Mouse (Mus musculus) heart, postnatal 0 days (tissue): ENCODE measurements around the gene Ablim2. TPM values are rescaled to one million over a fixed set of nuclear protein-coding genes. Genes with fewer than 3 reads are reported as not detected.

ENCODE experiments used
- ATAC-seq: fragments of 200-750 bp; cut with Nextera tagmentation; 2 replicates; pipeline ENCODE4 v1.8.0; 2017; ENCODE audit warnings: low read depth, moderate number of reproducible peaks, moderate library complexity; ENCODE audit not compliant: insufficient read depth
- DNase-seq: peaks from one replicate; pipeline ENCODE4 v3.0.0-alpha.2; 2016; ENCODE audit warnings: low spot score
- H3K27ac ChIP-seq: fragments of 300-500 bp; sonication (generic); 2 replicates; pipeline ENCODE4 v1.5.1; 2014; ENCODE audit warnings: low read depth, mild to moderate bottlenecking
- H3K27me3 ChIP-seq: fragments of 300-500 bp; sonication (generic); 2 replicates; pipeline ENCODE4 v1.6.1; 2014; ENCODE audit warnings: low read length, mixed read lengths; ENCODE audit not compliant: control insufficient read depth, insufficient read depth
- H3K36me3 ChIP-seq: fragments of 300-500 bp; sonication (generic); replicated peaks from 2 replicates; pipeline ENCODE4 v1.6.1; 2014; ENCODE audit warnings: low read length, mixed read lengths; ENCODE audit not compliant: control insufficient read depth, insufficient read depth
- H3K4me1 ChIP-seq: fragments of 300-500 bp; sonication (generic); 2 replicates; pipeline ENCODE4 v1.6.1; 2014; ENCODE audit warnings: antibody characterized with exemption; ENCODE audit not compliant: control insufficient read depth, insufficient read depth
- H3K4me2 ChIP-seq: fragments of 300-500 bp; sonication (generic); 2 replicates; pipeline ENCODE4 v1.6.1; 2014; ENCODE audit warnings: low read depth, mild to moderate bottlenecking, low read length, moderate library complexity
- H3K4me3 ChIP-seq: fragments of 300-500 bp; sonication (generic); 2 replicates; pipeline ENCODE4 v1.5.1; 2014; ENCODE audit warnings: low read depth, low read length
- H3K9ac ChIP-seq: fragments of 300-500 bp; sonication (generic); replicated peaks from 2 replicates; pipeline ENCODE4 v1.6.1; 2014; ENCODE audit warnings: low read depth, low read length, mixed read lengths
- H3K9me3 ChIP-seq: fragments of 300-500 bp; sonication (generic); replicated peaks from 2 replicates; pipeline ENCODE4 v1.6.1; 2016; ENCODE audit warnings: low read length; ENCODE audit not compliant: control insufficient read depth
- CTCF ChIP-seq: IDR thresholded peaks from 2 replicates; pipeline ENCODE4 v1.5.1; 2016; ENCODE audit warnings: antibody characterized with exemption, control low read depth, low read depth
- EP300 ChIP-seq: IDR thresholded peaks from 2 replicates; pipeline ENCODE4 v1.6.1; 2016; ENCODE audit warnings: antibody characterized with exemption, low read depth
- whole genome bisulfite sequencing: fragments of 180-500 bp; shearing (Covaris S2); extraction: QIAGEN DNeasy Blood & Tissue Kit; methylation state at CpG from one replicate; pipeline ENCODE4 v1.1.7; 2014; 5-methylcytosine and 5-hydroxymethylcytosine counted together
- polyA plus RNA-seq: library from polyadenylated mRNA; unstranded; fragments of >200 nt; fragmentation: Nextera tagmentation; extraction: Ambion mirVana; gene quantifications from 2 replicates; pipeline ENCODE4 v1.2.1, GENCODE M21; 2015
- total RNA-seq: library from RNA; depleted of rRNA; stranded (reverse); fragments of >200 nt; gene quantifications from 2 replicates; pipeline ENCODE4 v1.2.3, GENCODE M21; 2014; ENCODE audit warnings: low replicate concordance

The Ablim2 gene
- total and polyA plus RNA-seq, 2 experiments from 2014 or later, result 8.8 to 22.1 TPM

GRCm38 (mm10) chr5:35770891-35771663 is 13.4 kb downstream of the Ablim2 start:
- ATAC-seq (peak; percentile 64), DNase-seq (peak; percentile 77)
- no peaks in the 10 kb centered on the region for H3K36me3 ChIP-seq
- no peaks in the 10 kb centered on the region for H3K27me3 ChIP-seq
- peak overlapping the region; percentile 33; the same call in 1 of the 2 replicates for H3K4me2 ChIP-seq
- H3K4me3 ChIP-seq, result no peak overlapping the region
- 18% methylated on average over 14 of the region's 14 CpGs for WGBS
- H3K4me1 ChIP-seq, result peaks cover 61% of the 10 kb centered on the region
- H3K9ac ChIP-seq, result no peak overlapping the region
- peak overlapping the region; percentile 73 for H3K27ac ChIP-seq
- no peaks in the 10 kb centered on the region for H3K9me3 ChIP-seq
- TF ChIP-seq EP300 (no peak), CTCF (no peak)

- no peak overlapping the region for H3K4me2 ChIP-seq
- DNase-seq, result no peak
- no peak overlapping the region for H3K9ac ChIP-seq
- no peaks in the 10 kb centered on the region for H3K27me3 ChIP-seq
- peaks cover 40% of the 10 kb centered on the region for H3K4me1 ChIP-seq
- H3K36me3 ChIP-seq, result no peaks in the 10 kb centered on the region
- H3K9me3 ChIP-seq, result no peaks in the 10 kb centered on the region
- peak overlapping the region; percentile 32; the same call in 1 of the 2 replicates for H3K27ac ChIP-seq
- 63% methylated on average over 13 of the region's 13 CpGs for WGBS
- no peak; the same call in 1 of the 2 replicates for ATAC-seq
- H3K4me3 ChIP-seq, result no peak overlapping the region
- TF ChIP-seq EP300 (no peak), CTCF (no peak)
Observed at GRCm38 (mm10) chr5:35773274-35774136, 15.8 kb downstream of the Ablim2 start.

- Histone ChIP-seq H3K4me3 (no peak overlapping the region), H3K4me1 (peaks cover 35% of the 10 kb centered on the region), H3K27ac (no peak overlapping the region), H3K4me2 (no peak overlapping the region), H3K9ac (no peak overlapping the region), H3K36me3 (no peaks in the 10 kb centered on the region), H3K9me3 (no peaks in the 10 kb centered on the region), H3K27me3 (no peaks in the 10 kb centered on the region)
- ATAC-seq, result no peak
- WGBS, result 70% methylated on average over 6 of the region's 6 CpGs
- TF ChIP-seq CTCF (no peak), EP300 (no peak)
- no peak for DNase-seq
Observed at GRCm38 (mm10) chr5:35774137-35774424, 16.4 kb downstream of the Ablim2 start.

- TF ChIP-seq CTCF (no peak), EP300 (no peak)
- H3K9me3 ChIP-seq, result no peaks in the 10 kb centered on the region
- H3K4me3 ChIP-seq, result no peak overlapping the region
- H3K27me3 ChIP-seq, result no peaks in the 10 kb centered on the region
- no peak for ATAC-seq
- H3K36me3 ChIP-seq, result no peaks in the 10 kb centered on the region
- H3K9ac ChIP-seq, result no peak overlapping the region
- 71% methylated on average over 3 of the region's 3 CpGs for WGBS
- no peak overlapping the region for H3K4me2 ChIP-seq
- H3K4me1 ChIP-seq, result 0 out of 2 replicates have a peak, but pooled peaks cover 3% of the 10 kb centered on the region
- no peak for DNase-seq
- H3K27ac ChIP-seq, result no peak overlapping the region
Observed at GRCm38 (mm10) chr5:35781116-35781515, 23.4 kb downstream of the Ablim2 start.

- no peak for ATAC-seq
- DNase-seq, result no peak
- no peak overlapping the region for H3K4me2 ChIP-seq
- no peaks in the 10 kb centered on the region for H3K27me3 ChIP-seq
- H3K36me3 ChIP-seq, result no peaks in the 10 kb centered on the region
- no peak overlapping the region for H3K4me3 ChIP-seq
- 0 out of 2 replicates have a peak, but pooled peaks cover 3% of the 10 kb centered on the region for H3K4me1 ChIP-seq
- TF ChIP-seq EP300, result no peak
- no peak for TF ChIP-seq CTCF
- H3K27ac ChIP-seq, result no peak overlapping the region
- WGBS, result 67% methylated on average over 10 of the region's 10 CpGs
- no peaks in the 10 kb centered on the region for H3K9me3 ChIP-seq
- H3K9ac ChIP-seq, result no peak overlapping the region
Observed at GRCm38 (mm10) chr5:35782648-35783180, 25.0 kb downstream of the Ablim2 start.
